Mouse (Mus musculus) midbrain, postnatal 0 days (tissue): ENCODE measurements around the gene Prm2. TPM values are rescaled to one million over a fixed set of nuclear protein-coding genes. Genes with fewer than 3 reads are reported as not detected.
"Not testable (repeated sequence)": the region's sequence is repeated elsewhere in the genome, so short reads cannot be mapped to it uniquely, and the experiment has no call there.

ENCODE experiments used
- ATAC-seq: fragments of 200-750 bp; cut with Nextera tagmentation; 2 replicates; pipeline ENCODE4 v1.8.0; 2017; ENCODE audit warnings: moderate number of reproducible peaks, mild to moderate bottlenecking, moderate TSS enrichment, moderate library complexity; ENCODE audit not compliant: low FRiP score
- DNase-seq: peaks from one replicate; pipeline ENCODE4 v3.0.0-alpha.2; 2015; ENCODE audit warnings: low spot score
- H3K27ac ChIP-seq: fragments of 300-500 bp; sonication (generic); 2 replicates; pipeline ENCODE4 v1.5.1; 2014; ENCODE audit warnings: low read depth, mild to moderate bottlenecking, low read length, mixed read lengths
- H3K27me3 ChIP-seq: fragments of 300-500 bp; sonication (generic); 2 replicates; pipeline ENCODE4 v1.6.1; 2014; ENCODE audit warnings: low read length, control low read depth, mixed read lengths; ENCODE audit not compliant: insufficient read depth
- H3K36me3 ChIP-seq: fragments of 300-500 bp; sonication (generic); 2 replicates; pipeline ENCODE4 v1.6.1; 2014; ENCODE audit warnings: low read length, control low read depth, mixed read lengths; ENCODE audit not compliant: insufficient read depth
- H3K4me1 ChIP-seq: fragments of 300-500 bp; sonication (generic); 2 replicates; pipeline ENCODE4 v1.6.1; 2014; ENCODE audit warnings: mild to moderate bottlenecking, control low read depth, antibody characterized with exemption, low read length, mixed read lengths; ENCODE audit not compliant: insufficient read depth
- H3K4me2 ChIP-seq: fragments of 300-500 bp; sonication (generic); 2 replicates; pipeline ENCODE4 v1.6.1; 2014; ENCODE audit warnings: low read depth, mild to moderate bottlenecking, low read length, mixed read lengths; ENCODE audit not compliant: poor library complexity, severe bottlenecking
- H3K4me3 ChIP-seq: fragments of 300-500 bp; sonication (generic); 2 replicates; pipeline ENCODE4 v1.5.1; 2014; ENCODE audit warnings: low read depth, mild to moderate bottlenecking, low read length, moderate library complexity
- H3K9ac ChIP-seq: fragments of 300-500 bp; sonication (generic); replicated peaks from 2 replicates; pipeline ENCODE4 v1.6.1; 2014; ENCODE audit warnings: mild to moderate bottlenecking, low read length, moderate library complexity, mixed read lengths; ENCODE audit not compliant: poor library complexity, severe bottlenecking
- H3K9me3 ChIP-seq: fragments of 300-500 bp; sonication (generic); 2 replicates; pipeline ENCODE4 v1.6.1; 2016; ENCODE audit warnings: low read length, control low read depth
- CTCF ChIP-seq: IDR thresholded peaks from 2 replicates; pipeline ENCODE4 v1.5.1; 2016; ENCODE audit warnings: antibody characterized with exemption, mild to moderate bottlenecking
- WGBS: fragments of 180-500 bp; shearing (Covaris S2); extraction: QIAGEN DNeasy Blood & Tissue Kit; methylation state at CpG from one replicate; pipeline ENCODE4 v1.1.7; 2014; 5-methylcytosine and 5-hydroxymethylcytosine counted together
- polyA plus RNA-seq: library from polyadenylated mRNA; unstranded; fragments of >200 nt; fragmentation: Nextera tagmentation; extraction: Ambion mirVana; gene quantifications from 2 replicates; pipeline ENCODE4 v1.2.1, GENCODE M21; 2015
- total RNA-seq: library from RNA; depleted of rRNA; stranded (reverse); fragments of >200 nt; gene quantifications from 2 replicates; pipeline ENCODE4 v1.2.3, GENCODE M21; 2014

Prm2 gene
- total and polyA plus RNA-seq, 2 experiments from 2014 or later = not detected

DNA sequence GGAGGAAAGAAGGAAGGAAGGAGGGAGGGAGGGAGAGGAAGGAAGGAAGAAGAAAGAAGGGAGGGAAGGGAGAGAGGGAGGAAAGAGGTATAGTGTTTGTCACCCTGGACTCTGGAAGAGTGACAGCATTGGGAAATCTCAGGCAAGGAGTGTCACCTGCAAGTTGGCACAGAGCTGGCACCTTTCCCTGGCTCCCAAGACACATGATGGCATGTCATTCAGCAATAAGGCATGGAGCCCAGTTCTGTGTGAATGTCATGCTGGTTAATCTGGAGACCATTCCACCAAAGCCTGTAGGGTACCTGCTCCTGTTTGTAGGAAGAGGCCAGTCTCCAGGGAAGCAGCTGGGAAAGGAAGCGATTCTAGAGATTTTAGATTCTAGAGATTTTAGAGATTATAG is 14.4 kb upstream of the Prm2 start:
- no peak for ATAC-seq
- WGBS = 100% methylated on average over 1 of the region's 1 CpGs

GRCm38 (mm10) chr16:10805789-10806527 is 10.0 kb upstream of the Prm2 start, which contains the start of gene Prm1:
TSS of gene Prm1 (minus strand) at chr16:10805839.
- no peak for TF ChIP-seq CTCF
- H3K27ac ChIP-seq = no peak within 1 kb of the TSS

More for the DNA sequence above, 14.4 kb upstream of the Prm2 start:
- no peak for DNase-seq
- Histone ChIP-seq H3K9ac (no peak overlapping the region), H3K27me3 (no peaks in the 10 kb centered on the region), H3K4me1 (no peaks in the 10 kb centered on the region), H3K36me3 (no peaks in the 10 kb centered on the region), H3K27ac (no peak overlapping the region), H3K4me3 (no peak overlapping the region), H3K9me3 (no peaks in the 10 kb centered on the region), H3K4me2 (no peak overlapping the region)
- TF ChIP-seq CTCF = no peak

GRCm38 (mm10) chr16:10802420-10802819 is 6.5 kb upstream of the Prm2 start:
- H3K27me3 ChIP-seq, H3K4me1 ChIP-seq, H3K27ac ChIP-seq, DNase-seq, H3K9me3 ChIP-seq, H3K4me2 ChIP-seq, ATAC-seq, H3K36me3 ChIP-seq, H3K4me3 ChIP-seq, H3K9ac ChIP-seq: not testable (repeated sequence)
- WGBS = 80% methylated on average over 3 of the region's 3 CpGs

More at GRCm38 (mm10) chr16:10805789-10806527, 10.0 kb upstream of the Prm2 start, which contains the start of gene Prm1:
- 85% methylated on average over 10 of the region's 10 CpGs for WGBS
- no peak for DNase-seq
- Histone ChIP-seq H3K27me3 (no peaks in the 10 kb centered on the region), H3K9ac (no peak within 1 kb of the TSS), H3K4me3 (no peak within 1 kb of the TSS), H3K9me3 (no peaks in the 10 kb centered on the region), H3K4me1 (no peaks in the 10 kb centered on the region), H3K4me2 (no peak within 1 kb of the TSS), H3K36me3 (no peaks in the 10 kb centered on the region)
- ATAC-seq = no peak

DNA sequence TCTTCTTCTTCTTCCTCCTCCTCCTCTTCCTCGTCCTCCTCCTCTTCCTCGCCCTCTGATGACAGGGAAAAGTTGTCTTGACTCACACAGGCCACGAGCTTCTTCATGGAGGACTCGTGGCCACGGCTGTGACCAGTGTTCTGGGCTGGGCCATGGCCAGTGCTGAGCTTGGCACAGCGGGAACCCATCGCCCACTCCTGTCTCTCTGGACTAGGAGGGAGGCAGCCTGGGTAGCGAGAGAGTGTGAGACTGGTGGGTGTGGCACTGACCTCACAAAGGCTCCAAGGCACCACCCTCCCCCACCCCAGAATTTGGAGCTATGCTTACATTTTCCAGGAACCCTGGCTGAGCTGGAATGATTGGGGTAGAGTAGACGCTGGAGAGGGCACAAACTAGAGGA is 5.2 kb downstream of the Prm2 start, which contains the start of gene Prm3:
Gene Prm3, minus strand, starts transcription at position 213 of the 400 bp plus-strand sequence.
- no peak for TF ChIP-seq CTCF
- Histone ChIP-seq H3K9me3 (no peaks in the 10 kb centered on the region), H3K27ac (no peak within 1 kb of the TSS), H3K36me3 (no peaks in the 10 kb centered on the region), H3K4me3 (no peak within 1 kb of the TSS), H3K4me1 (no peaks in the 10 kb centered on the region), H3K9ac (no peak within 1 kb of the TSS), H3K4me2 (no peak within 1 kb of the TSS), H3K27me3 (no peaks in the 10 kb centered on the region)
- DNase-seq (no peak), ATAC-seq (no peak)
- WGBS = 81% methylated on average over 9 of the region's 9 CpGs

GRCm38 (mm10) chr16:10788866-10789265 is 7.1 kb downstream of the Prm2 start:
- Histone ChIP-seq H3K27ac (no peak overlapping the region), H3K4me2 (no peak overlapping the region), H3K9me3 (no peaks in the 10 kb centered on the region), H3K4me3 (no peak overlapping the region), H3K27me3 (no peaks in the 10 kb centered on the region), H3K9ac (no peak overlapping the region), H3K36me3 (no peaks in the 10 kb centered on the region), H3K4me1 (no peaks in the 10 kb centered on the region)
- TF ChIP-seq CTCF = no peak
- no peak for DNase-seq
- no peak for ATAC-seq
- WGBS = 72% methylated on average over 4 of the region's 4 CpGs

DNA sequence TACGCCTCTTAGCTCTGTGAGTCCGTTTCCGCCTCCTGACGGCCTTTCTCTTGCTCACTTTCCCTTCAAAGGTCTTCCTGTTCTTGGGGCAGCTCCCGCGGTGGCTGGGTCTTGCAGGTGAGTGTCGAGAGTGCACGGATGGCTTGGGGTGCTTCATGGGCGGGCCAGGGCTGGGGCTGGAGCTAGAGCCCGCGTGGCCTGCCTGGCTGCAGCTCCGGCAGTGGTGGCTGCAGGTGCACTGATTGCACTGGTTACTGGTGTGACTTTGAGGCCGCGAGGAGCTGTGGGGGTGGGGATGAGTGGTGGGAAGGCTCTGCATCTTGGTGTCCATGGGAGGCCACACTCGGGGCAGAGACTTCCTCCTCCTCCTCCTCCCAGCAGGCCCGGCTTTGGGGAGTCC is 7.7 kb downstream of the Prm2 start, which contains the start of gene Tnp2:
Gene Tnp2, minus strand, starts transcription at position 390 of the 400 bp plus-strand sequence.
- ATAC-seq = no peak
- no peak within 1 kb of the TSS for H3K4me3 ChIP-seq
- TF ChIP-seq CTCF = no peak
- WGBS = 55% methylated on average over 16 of the region's 16 CpGs
- 0 out of 2 replicates have a peak, but pooled peaks cover 2% of the 10 kb centered on the region for H3K4me1 ChIP-seq
- no peak within 1 kb of the TSS; the same call in 1 of the 2 replicates for H3K9ac ChIP-seq
- no peak for DNase-seq
- H3K27ac ChIP-seq = no peak within 1 kb of the TSS
- no peaks in the 10 kb centered on the region for H3K36me3 ChIP-seq
- H3K4me2 ChIP-seq = no peak within 1 kb of the TSS
- no peaks in the 10 kb centered on the region for H3K27me3 ChIP-seq
- H3K9me3 ChIP-seq = no peaks in the 10 kb centered on the region
